Mouse (Mus musculus): ENCODE measurements at regions not wholly inside any gene's neighbourhood (a gene's known extent, or its start where the extent isn't known, plus 50 kb on each side); places are given as distances from the start of the nearest gene placed in this dataset.

DNA sequence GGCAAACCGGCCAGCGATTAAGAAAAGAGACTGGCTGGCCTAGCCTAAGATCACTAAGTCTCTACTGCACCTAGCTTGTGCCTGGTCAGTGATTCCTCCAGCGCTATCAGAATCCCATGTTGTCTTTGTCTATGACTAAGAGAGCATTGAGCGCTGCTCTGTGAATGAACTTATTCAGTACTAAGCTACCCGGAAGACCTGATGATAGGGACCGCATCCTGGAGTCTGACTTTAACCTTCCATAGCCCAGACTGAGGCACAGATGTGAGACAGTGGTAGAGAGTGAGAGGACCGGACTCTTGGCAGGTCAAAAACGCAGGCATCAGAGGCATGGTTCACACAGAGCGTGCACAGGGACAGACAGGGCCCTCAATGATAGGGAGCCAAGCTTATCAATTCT is 252.5 kb upstream of the Smim15 start:
- no peak for TF ChIP-seq GABPA (IDR thresholded peaks at IDR 0.05; ENCODE audit: low read depth, low read length)
- TF ChIP-seq CTCF (IDR thresholded peaks at IDR 0.05 in 2 of 3, conservative IDR thresholded peaks at IDR 0.05 in 1 of 3; ENCODE audit: control insufficient read depth in 1 of 3, insufficient read depth in 1 of 3, low read depth in 2 of 3, low read length in 3 of 3, poor library complexity in 1 of 3, severe bottlenecking in 1 of 3): no peak
- TF ChIP-seq POLR2A (IDR thresholded peaks at IDR 0.05; ENCODE audit: control insufficient read depth in 1 of 2, insufficient read depth in 1 of 2, low read depth in 1 of 2, low read length in 2 of 2, poor library complexity in 1 of 2): no peak
- no peak for TF ChIP-seq JUND (IDR thresholded peaks at IDR 0.05; ENCODE audit: low read depth, low read length)
- no peak for TF ChIP-seq USF2 (IDR thresholded peaks at IDR 0.05; ENCODE audit: borderline replicate concordance in 1 of 2, insufficient read depth in 1 of 2, low read depth in 1 of 2, low read length in 2 of 2)
- no peak for TF ChIP-seq MAX (IDR thresholded peaks at IDR 0.05; ENCODE audit: low read length)
- no peak for TF ChIP-seq MYC (IDR thresholded peaks at IDR 0.05; ENCODE audit: low read depth, low read length)
